Mouse (Mus musculus) granulocyte monocyte progenitor cell, adult 5-6 weeks (primary cell): ENCODE measurements at regions not wholly inside any gene's neighbourhood (a gene's known extent, or its start where the extent isn't known, plus 50 kb on each side); places are given as distances from the start of the nearest gene placed in this dataset.

Experiments used
- ATAC-seq: replicated peaks from 2 replicates; pipeline ENCODE4 v1.8.0; 2016; ENCODE audit warnings: mild to moderate bottlenecking, moderate TSS enrichment, inconsistent platforms; ENCODE audit not compliant: poor library complexity, severe bottlenecking

DNA sequence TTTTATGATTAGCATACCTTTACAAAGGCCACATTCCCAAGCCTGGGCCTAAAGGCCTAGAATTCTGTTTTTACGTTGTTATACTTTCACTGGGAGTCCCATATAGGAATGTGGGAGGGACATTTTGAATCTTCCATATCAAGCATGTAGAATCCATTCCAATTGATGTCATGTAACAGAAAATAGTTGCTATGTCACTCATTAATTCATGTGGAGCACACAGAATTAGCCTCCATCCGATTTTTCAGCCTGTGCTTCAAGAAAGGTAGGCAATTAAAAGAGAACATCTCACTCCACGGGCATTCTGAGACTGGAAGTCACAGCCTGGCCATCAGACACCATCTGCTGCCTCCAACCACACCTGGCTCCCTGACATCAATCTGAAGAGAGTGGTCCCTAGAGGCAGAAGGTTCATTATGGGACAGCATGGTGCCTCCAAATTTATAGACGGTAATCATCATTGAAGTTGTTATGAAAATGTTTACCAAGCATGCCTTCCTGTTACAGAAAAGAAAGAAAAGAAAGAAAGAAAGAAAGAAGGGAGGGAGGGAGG lies 436.9 kb upstream of the Sphkap start:
- no peak for ATAC-seq

GRCm38 (mm10) chr1:83835965-83836364 lies 428.0 kb upstream of the Sphkap start:
- ATAC-seq = no peak

GRCm38 (mm10) chr1:83832946-83833345 lies 424.9 kb upstream of the Sphkap start:
- ATAC-seq = no peak

DNA sequence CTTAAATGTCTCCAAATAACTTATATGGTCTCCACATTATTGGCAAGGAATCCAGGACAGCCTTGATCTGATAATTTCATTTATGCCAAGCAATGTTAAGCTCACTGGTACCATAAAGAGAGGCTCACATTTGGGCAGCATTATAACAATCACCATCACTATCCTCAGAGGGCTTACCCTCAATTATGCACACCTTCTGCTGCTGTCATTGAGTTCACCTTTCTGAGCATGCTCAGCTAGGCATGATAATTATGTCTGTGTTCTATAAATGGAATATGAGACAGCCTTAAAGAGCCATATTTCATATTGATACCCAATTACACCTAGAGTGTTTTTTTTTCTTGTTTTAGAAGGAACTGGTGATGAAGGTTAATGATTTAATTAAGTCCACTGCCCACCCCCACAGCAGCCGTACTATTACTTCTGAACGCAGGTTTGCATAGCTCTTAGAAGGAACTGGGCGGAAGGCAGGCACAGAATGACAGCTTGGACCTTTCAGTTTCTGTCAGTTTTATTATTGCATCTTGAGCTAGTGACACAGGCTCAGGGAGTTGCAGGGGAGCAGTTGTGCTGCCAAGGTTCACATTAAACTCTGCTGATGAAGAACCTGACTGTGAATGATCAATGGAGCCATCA lies 424.0 kb upstream of the Sphkap start:
- ATAC-seq = no peak

GRCm38 (mm10) chr1:83830025-83830645 lies 422.1 kb upstream of the Sphkap start:
- no peak for ATAC-seq

DNA sequence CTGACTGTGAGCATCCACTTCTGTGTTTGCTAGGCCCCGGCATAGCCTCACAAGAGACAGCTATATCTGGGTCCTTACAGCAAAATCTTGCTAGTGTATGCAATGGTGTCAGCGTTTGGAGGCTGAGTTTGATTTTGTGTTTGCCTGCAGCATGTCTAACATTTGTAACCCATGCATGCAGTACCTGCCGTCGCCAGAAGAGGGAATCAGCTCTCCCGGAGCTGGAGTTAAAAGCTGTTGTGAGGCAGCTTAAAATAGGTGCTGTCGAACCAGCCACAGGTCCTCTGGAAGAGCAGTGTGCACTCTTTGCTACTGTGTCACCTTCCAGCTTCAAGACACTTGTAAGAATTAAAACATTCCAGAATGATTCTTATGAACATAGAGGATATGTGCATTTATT lies 403.2 kb upstream of the Sphkap start:
- peak; percentile 55; the same call in 1 of the 2 replicates for ATAC-seq

- no peak for ATAC-seq
Observed at GRCm38 (mm10) chr1:83808432-83808831, 400.4 kb upstream of the Sphkap start.

GRCm38 (mm10) chr1:83803345-83804041 lies 395.5 kb upstream of the Sphkap start:
- ATAC-seq = no peak

GRCm38 (mm10) chr1:83801759-83802158 lies 393.8 kb upstream of the Sphkap start:
- no peak for ATAC-seq

GRCm38 (mm10) chr1:83796961-83797891 lies 389.2 kb upstream of the Sphkap start:
- no peak for ATAC-seq

- no peak for ATAC-seq
Observed at GRCm38 (mm10) chr1:83777151-83777550, 369.2 kb upstream of the Sphkap start.

- no peak for ATAC-seq
Observed at GRCm38 (mm10) chr1:83771160-83771559, 363.2 kb upstream of the Sphkap start.

GRCm38 (mm10) chr1:83761499-83761898 lies 353.5 kb upstream of the Sphkap start:
- ATAC-seq = no peak

GRCm38 (mm10) chr1:83756866-83757265 lies 348.9 kb upstream of the Sphkap start:
- ATAC-seq = no peak

DNA sequence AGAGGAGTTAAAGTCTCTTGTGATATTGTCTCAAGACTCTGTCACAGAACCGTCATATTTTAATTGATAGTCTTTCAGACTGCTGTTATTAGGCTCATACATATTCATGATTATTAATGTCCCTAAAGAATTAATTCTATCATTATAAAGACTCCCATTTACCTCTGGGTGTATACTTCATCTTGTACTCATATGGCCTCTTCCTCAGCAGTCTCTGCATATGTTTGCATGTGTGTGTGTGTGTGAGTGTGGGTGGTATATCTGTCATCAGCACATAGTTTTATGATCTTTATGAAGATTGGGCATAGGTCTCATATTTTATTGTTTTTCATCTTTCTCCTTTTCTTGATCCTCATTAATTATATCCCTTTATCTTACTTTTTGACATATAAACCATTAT lies 347.3 kb upstream of the Sphkap start:
- ATAC-seq = no peak

DNA sequence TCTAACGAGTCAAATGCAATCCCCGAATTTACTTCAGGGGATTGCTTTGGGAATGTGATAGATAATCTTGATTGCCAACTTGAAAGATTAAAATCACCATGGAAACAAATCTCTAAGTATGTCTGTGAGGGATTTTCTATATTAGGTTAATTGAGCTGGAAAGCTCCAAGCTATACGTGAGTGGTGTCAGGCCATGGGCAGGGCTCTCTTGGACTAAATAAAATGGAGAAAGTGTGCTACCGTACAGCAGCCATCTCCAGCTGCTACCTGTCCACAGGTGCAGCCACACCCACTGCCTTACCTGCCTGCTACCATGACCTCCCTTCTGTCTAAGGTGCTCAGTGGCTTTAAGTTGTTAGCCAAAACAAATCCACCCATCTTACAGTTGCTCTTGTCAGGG lies 345.0 kb upstream of the Sphkap start:
- no peak for ATAC-seq

- ATAC-seq = no peak
Observed at GRCm38 (mm10) chr1:83748974-83749373, 341.0 kb upstream of the Sphkap start.

DNA sequence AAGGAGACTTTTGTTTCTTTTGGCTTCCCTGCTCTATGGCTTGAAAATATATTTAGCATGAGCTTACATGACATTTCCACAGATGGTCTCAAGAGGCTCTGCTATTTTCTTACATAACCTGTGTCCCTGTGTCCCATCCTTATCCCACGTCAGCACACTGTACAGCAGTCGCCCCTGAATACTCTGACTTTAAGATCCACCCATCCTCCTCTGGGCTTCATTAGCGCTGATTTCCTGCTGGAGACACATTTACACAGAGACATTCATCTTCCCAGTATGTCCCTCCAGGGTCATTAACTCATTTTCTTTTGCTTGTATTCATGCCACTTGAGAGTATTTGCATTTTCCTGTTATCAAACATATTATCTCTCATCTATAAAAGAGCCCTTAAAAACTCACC lies 340.1 kb upstream of the Sphkap start:
- ATAC-seq = no peak

- ATAC-seq = no peak
Observed at GRCm38 (mm10) chr1:83747412-83747811, 339.4 kb upstream of the Sphkap start.

GRCm38 (mm10) chr1:83746036-83746435 lies 338.0 kb upstream of the Sphkap start:
- peak; percentile 52; the same call in 1 of the 2 replicates for ATAC-seq
